Mouse (Mus musculus) heart, postnatal 25 days (tissue): ENCODE measurements around the gene Npm1. TPM values are rescaled to one million over a fixed set of nuclear protein-coding genes. Genes with fewer than 3 reads are reported as not detected.

ENCODE experiments used
- DNase-seq: peaks from one replicate; pipeline ENCODE4 v3.0.0; 2022; ENCODE audit warnings: low spot score
- intact Hi-C: fragments of 180-260 bp; cut with DNase I; formaldehyde crosslinking; loops from one replicate; pipeline ENCODE4 v1.15.1; 2025
- total RNA-seq, 2 experiments: library from RNA; stranded (reverse); gene quantifications; 2 replicates each; pipeline ENCODE4 v1.2.3; 2021

Gene Npm1
- total RNA-seq, 2 experiments from 2014 or later: 138 to 153 TPM

DNA sequence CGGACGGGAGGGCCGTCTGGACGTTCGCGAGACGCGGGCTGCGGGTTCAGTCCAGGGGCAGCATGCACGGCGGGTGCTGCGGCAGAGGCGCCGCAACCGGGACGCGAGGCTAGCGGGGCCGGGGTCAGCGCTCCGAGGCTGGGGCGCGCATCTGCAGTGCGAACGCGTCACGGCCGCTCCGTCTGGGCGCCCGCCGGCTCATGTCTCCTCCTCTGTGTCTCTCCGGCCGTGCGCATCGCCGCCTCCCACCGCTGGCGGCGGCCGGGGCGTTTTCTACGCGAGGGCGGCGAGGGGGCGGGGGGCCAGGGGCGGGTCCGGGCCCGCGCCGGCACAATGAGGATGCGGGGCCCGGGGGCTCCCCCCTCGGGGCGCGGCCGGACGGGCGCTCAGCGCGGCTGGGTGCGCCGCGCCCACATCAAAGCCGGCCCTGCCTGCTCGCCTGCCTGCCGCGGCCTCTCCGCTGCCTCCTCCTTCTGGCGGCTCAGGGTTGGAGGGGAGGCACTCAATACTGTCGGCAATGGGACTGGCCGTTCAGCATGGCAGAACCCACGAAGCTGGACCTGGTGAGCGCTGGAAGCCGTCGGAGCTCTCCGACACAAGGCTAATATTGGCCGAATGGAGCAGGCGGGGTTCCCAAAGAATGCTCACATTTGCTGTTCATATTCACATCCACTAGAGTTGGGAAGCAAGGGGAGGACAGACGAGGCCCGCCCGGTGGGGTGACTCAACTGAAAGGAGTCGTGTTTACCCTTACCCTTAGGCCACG, 15.3 kb downstream of the Npm1 start:
- intact Hi-C loops: loop anchor here (1.0 to 5.0 kb wide), 6 partner anchors 119 to 525 kb away; no protein-coding TSS in a partner anchor
- DNase-seq: peak; percentile 29

DNA sequence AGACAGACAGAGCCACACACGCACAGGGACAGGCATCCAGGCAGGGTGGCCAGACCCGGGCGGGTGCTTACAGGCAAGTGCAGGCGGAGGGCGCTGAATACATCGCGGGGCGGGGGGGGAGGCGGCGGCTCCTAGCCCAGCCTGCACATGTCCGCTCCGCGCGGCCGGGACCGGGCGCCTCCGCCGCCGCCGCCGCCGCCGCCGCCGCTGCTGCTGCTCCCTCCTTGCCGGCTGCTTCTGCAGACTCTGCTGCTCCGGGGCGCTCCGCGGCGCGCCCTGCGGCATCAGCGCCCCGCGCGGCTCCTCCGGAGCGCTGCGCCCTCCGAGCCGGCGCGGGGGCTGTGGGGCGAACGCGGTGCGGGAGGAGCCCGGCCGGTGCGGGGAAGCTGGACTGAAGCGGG, 15.8 kb downstream of the Npm1 start, which contains the start of gene Fgf18:
TSS of gene Fgf18 (minus strand) at position 230 of the 401 bp plus-strand sequence.
- intact Hi-C loops: loop anchor here (5.0 kb wide), 2 partner anchors 185 to 525 kb away; no protein-coding TSS in a partner anchor
- no peak for DNase-seq

DNA sequence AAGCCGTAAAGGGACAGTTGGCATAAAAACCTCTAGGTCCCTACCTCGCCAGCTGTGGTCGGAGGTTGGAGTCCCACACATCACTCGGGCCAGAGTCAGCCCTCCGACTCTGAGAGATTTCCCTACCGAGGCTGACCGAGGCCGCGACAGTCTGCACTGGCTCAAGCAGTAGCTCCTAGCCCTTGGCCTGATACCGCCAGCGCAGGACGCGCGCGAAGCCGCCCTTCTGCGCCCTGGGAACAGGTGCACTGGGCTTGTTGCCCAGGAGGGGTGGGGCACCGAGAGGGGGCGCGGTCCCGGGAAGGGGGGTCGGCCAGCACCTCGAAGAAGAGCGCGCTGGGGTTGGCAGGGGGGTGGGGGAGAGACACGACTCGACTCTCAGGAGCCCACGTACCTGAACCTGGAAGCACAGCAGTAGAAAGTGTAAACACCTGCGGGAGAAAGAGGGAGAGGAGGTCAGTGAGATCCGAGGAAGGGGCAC, 16.3 kb downstream of the Npm1 start:
- intact Hi-C loops: loop anchor here (5.0 kb wide), 2 partner anchors 184 to 524 kb away; no protein-coding TSS in a partner anchor
- no peak for DNase-seq

DNA sequence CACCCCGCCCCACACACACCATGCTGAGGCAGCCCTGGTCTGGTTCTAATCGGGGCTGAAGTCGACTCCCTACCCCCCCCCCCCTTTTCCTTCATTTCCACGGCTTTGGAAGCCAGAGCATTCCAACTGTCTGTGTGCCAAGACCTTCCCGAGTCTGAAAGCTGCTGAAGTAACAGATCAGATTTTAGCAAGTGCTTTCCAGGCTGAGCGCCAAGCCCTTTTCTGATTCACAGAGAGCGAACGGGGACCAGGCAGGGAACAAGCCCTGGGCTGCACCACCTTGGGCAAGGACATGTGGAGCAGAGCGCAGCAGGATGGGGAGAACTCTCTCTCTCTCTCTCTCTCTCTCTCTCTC, 16.9 kb downstream of the Npm1 start:
- DNase-seq: peak; percentile 69
- intact Hi-C loops: loop anchor here (5.0 kb wide), 2 partner anchors 184 to 524 kb away; no protein-coding TSS in a partner anchor

DNA sequence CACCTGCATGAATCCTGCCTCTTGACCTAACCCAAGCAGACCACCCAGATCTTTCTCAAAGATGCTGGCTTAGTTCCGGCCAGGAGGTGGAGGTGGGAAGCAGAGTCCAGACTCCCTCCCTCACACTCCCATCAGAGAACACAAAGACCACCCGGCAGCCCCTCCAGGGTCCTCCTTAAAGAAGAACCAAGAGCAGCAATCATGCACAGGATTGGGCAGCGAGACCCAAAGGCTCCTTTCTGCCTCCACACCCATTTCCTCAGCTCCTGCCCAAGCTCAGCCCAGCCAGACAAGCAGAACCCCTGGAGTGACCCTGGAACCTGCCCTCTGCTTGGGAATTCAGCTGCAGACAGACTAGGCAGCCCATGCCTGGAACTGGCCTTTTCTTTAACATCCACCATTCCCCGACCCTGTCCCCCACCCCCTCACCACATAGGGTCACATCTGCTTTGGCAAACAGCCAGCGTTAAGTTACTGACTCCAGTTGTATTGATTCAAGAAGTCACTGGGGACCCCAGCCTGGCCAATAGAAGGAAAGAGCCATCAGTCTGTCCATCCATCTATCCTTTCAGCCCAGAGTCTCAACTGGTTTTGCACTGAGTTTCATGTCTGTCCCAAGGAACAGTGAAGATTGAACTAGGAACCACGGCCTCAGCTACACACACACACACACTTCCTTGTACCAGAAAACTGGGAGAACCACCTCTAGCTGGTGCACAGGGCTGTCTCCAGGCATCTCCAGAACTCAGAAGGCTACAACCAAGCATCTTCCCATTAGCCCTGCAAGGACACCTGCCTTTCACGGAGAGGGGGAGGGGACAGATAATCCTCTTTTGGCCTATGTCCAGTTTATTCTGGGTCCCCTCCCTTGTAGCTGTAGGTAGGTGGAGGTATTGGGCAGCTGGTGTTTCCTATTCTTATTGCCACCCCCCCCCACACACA, 17.5 kb downstream of the Npm1 start:
- DNase-seq: no peak
- intact Hi-C loops: loop anchor here (5.0 kb wide), 2 partner anchors 183 to 523 kb away; no protein-coding TSS in a partner anchor

DNA sequence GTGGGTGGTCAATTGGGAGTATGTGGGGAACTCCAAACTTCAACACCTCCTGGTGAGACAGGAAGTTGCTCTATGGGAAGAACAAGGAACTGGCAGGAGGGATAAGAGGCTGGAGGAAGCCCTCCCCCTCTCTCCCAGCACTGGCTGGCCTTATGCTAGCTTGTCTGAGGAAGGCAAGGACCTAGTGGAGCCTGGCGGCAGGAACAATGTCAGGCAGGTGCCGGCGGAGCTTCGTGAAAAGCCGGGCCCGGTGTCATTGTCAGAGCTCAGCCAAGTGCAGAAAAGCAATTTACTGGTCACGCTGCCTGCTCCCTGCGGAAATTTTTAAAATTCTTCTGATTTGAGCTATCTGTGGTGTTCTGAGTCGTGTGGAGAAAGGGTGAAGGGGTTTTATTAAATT, 19.1 kb downstream of the Npm1 start:
- intact Hi-C loops: no loop called here

DNA sequence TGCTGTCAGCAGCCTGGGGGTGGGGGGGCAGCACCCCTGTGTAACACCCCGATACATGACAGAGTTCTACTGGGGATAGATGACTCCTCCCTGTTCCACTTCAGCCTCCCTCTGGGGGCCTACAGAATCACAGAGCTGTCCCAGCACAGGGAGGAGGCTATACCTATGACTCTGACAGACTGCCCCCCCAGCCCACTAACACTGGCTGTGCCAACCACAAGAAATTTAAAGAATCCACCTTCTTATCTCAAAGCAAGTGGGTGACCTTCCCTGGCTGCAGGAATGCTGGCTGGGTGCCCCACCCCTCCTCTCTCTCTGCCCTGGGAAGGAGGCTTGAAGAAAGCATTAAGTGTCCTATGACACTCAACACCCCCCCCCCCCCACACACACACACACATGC, 20.2 kb downstream of the Npm1 start:
- no peak for DNase-seq
- intact Hi-C loops: no loop called here

More for the DNA sequence above, 19.1 kb downstream of the Npm1 start:
- no peak for DNase-seq

DNA sequence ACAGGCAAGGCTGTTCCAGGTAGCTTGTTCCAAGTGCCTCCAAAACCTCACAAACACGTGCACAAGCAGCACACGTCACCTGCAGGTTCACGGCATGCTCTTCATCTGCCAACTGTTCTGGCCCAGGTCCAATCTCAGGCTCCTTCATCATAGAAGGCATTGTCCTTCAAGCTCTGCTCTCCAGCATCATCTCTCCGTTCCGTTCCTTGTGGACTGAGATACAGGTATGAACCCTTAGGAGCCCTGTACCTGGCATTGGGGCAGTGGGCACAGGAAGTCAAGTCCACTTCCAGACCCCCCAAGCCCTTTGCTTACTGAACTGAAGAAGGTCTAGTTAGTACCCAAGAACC, 22.9 kb downstream of the Npm1 start:
- no peak for DNase-seq
- intact Hi-C loops: no loop called here

DNA sequence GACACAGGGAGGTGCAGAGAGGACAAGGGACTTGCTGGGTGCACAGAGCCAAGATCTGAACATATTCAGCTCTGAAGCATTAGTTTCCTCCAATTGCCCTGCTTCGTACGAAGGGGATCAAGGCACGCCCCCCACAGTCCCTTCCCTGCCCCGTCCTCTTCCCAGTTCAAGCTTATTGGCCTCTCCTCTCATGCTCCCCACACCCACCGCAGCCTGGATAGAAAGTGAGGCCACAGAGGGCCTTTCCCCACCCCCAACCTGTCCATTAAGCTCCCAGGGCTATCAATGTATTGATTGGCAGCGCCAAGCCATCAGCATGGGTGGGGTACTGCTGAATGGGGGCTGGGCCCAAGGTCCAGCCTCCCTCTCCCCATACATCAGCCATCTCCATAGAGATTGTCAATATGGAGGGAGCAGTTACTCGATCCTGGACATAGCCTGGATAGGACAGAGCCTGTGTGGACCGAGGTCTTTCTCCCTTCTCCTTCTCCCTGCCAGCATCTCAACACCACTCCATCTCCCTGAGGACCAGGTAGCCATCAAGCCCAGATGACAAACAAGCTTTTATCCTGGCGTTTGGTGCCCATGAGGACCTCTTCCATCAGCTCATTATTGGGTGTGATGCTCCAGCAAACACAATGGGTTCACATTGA, 23.4 kb downstream of the Npm1 start:
- no peak for DNase-seq
- intact Hi-C loops: no loop called here

DNA sequence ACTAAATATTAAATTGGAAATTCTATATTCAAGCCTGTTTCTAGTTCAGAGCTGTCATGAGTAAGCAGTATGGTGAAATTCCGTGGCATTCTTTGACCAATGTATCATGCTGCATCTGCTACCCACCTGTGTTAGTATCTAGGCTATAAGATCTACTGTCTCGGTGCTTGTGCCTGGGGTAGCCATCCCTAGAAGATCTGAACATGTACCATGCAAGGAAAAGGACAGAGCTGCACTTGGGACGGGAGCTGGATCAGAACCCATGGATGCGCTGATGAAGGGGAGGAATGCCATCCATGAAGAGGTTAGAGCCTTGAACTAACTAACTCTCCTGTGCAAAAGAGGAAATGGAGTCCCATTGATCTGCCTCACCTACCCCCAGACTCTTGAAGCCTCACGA, 24.3 kb downstream of the Npm1 start:
- intact Hi-C loops: no loop called here
- no peak for DNase-seq

DNA sequence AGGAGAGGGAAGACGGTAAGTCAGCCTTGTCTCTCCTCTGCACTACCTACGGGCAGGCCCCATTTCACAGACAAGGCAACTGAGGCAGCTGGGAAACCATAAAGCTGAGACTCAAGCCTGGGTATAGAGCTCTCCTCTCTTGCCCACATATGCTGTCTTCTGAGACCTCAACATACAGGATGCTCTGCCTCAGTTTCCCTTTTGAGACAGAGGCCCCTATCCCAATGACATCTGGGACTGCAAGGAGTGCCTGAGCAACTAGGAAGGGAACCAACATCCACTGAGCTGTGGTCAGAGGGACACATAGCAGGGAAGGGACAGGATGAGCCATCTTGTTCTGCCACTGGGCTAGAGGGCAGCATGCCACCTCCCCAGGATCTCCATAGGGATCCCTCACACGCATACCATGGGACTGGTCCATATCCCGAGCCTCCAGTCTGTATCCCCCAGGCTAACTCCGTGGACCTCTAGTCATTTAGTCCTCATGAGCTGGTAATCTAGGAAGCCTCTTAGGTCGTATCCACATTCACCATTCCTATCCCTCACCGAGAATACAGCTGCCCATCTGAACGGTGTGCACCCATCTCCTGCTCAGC, 28.5 kb downstream of the Npm1 start:
- DNase-seq: no peak
- intact Hi-C loops: no loop called here

DNA sequence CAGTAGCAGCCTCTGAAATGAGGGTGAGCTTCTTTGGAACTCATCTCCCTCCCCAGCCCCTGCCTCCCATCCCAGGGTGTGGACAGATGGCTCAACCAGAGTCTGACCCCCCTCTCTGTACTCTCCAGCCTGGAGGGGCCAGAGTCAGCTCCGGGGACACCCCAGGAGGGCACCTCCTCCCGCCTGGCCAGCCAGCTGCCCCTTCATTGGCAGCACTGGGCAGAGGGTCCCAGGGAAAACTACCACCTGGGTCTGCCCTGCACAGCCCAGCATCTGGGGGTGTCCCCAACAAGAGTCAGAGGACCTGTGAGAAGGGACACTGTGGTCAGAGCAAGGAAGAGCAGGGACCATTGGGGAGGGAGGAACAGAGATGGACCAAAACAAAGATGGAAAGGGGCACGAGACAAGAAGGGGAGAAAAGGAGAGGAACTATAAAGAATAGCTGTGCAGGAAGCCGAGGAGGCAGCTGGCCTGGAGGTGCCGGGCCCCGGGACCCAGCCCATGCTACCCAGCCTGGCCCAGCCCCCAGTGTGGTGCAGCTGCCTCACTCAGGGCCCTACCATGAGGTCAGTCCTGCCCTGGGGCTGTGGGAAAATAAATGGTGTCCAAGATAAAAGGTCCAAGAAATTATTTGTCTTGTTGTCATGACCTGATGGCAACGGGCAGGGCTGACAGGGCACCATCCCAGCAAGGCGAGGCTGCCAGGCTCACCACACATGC, 30.2 kb downstream of the Npm1 start:
- intact Hi-C loops: no loop called here
- no peak for DNase-seq

DNA sequence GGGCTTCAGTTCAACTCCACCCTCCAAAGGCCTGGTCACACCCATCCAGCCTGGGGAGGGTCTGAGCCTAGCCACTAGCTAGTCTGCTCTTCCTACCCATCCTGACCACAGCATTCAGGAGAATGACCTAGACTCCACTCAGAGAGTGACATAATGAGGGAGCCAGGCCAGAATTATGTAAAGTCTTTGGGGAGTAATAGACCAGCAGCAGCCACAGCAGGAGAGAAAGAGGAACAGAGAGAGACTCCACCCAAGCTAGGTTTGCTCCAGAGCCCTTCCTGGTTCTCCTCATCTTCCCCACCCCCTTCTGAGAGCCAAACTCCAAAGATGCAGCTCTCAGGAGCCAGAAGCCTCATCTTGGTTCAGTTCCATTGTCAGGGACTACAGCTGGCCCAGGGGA, 35.9 kb downstream of the Npm1 start:
- intact Hi-C loops: no loop called here
- DNase-seq: no peak

DNA sequence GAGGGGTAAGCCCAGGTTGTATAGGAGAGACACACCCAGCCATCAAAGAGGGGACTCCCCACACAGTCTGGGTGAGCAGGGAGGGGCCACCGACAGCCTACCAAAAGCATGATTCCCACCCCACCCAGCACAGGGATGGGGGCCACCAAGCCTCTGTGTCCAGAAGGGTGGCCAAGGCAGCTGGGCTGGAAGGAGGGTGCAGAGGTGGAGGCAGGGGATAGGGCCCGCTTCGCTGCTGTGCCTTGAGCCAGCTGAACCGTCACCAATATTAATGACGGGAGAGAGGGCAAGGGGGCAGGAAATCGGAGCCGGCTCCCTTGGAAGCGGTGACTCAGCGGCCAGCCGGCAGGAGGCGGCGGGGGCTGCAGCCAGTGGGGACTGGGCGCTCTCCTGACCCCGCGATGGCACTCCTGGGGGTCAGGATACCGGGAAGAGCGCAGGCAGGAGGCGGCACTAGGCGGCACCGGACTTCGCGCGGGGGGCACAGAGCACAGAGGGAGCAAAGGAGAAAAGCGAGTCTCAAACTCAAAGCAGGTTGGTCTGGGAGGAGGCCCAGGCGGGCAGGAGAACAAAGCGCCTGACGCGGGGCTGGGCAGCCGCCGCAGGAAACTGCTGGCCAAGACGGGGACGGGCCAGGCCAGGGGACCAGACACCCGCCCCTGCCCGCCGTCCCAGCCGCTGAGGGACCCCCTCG, 40.3 kb downstream of the Npm1 start:
- intact Hi-C loops: no loop called here

DNA sequence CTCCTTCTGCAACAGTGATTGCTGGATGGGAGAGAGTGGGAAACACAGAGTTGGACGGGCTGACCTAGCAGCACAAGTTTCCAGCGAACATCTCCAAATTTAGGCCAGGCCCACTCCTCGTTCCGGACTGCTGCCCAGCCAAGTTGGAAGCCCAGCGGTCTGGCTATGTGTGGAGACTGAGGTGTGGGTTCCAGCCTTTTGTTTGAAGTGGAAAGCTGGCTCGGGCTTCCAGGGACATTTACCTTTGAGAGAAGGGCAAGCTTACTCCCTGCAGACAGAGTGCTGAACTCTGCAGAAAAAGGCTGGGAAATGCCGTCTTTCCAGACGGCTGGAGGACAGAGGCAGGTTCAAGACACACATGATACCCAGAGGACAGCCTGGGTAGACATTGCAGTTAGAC, 43.5 kb downstream of the Npm1 start:
- DNase-seq: no peak
- intact Hi-C loops: no loop called here

More for the DNA sequence above, 40.3 kb downstream of the Npm1 start:
- peak; percentile 19 for DNase-seq

DNA sequence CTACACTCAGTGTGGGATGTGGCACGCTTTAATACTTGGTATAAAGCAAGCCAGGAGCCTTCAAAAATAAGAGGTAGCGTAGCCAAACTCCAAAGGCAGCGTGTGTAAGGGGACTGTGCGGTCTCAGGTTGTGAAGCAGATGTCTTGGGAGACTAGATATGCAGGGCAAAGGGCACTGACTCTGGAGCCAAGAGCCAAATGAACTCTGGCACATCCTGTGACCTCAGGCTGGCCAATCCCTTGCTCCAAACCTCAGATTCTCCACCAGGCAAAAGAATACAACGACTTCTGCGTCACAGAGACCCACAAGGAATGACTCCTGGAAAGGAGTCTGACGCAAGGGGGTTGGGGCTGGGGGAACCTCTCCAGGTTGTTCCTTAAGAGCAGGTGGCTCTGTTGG, 43.9 kb downstream of the Npm1 start:
- DNase-seq: no peak
- intact Hi-C loops: no loop called here

DNA sequence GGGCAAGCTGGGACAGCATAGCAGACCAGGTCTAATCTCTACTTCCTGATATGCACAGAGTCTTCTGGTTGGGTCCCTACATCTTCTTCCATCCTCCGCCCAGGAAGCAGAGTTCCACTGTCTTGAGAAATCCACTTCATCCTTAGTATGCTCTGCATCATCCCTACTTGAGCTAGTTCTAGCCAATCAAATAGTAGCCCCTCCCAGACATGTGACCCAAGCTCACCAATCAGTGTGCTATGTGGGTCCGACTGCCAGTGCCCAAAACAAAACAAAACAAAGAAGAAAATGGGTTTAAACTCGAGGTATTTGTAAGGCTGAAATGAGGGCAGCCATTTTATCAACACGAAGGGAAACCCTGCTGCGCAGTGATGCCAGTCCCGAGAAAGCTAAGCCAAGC, 44.5 kb downstream of the Npm1 start:
- intact Hi-C loops: no loop called here
- DNase-seq: no peak

DNA sequence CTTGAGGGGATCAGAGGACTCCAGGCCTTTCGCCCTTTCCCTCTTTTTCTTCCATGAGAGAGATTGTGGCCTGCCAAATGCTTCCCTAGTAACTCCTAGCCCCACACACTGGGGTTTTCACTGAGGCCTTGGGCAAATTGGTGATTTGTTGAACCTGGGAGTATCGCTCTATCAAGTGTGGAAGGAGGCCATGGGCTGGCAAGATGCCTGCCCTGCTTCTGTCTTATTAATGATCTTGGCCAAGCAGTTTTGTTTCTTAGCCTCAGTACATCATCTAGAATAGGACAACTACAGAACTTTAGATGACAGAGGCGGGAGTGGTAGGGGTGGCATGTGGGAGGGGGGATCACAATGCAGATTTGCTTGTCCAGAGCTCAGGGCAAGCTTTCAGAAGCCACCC, 47.2 kb downstream of the Npm1 start:
- intact Hi-C loops: no loop called here
- no peak for DNase-seq

DNA sequence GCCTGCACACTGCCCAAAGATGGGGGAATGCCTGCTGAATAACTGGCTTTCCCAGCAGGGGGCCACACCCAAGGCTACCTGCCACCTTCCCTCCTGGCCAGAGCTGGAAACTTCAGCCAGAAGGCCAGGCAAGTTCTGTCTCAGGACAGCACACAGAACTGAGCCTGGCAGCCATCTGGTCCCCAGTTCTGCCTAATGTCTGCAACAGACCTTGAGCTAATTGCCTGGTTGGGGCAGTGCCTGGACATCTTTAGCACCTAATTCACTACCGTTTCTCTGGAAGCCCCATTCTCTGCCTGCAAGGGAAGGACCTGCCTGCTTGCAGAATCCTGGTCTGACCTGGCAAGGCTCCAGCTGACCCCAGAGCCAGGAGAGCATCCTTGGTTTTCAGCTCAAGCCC, 50.6 kb downstream of the Npm1 start:
- intact Hi-C loops: no loop called here
- DNase-seq: no peak
